ENCODE assay signal across 16 mouse cellular contexts in genomic region chr1:135760216-135760615, GRCm38 (mm10). TPM values are rescaled to one million over a fixed set of nuclear protein-coding genes. Genes with fewer than 3 reads are reported as not detected.
DNase-seq lines count a peak whose midpoint lies in the region; ATAC-seq and TF ChIP-seq lines count a peak whose summit lies in the region.
"Had no signal": no experiment of that assay in that cellular context is flagged by ENCODE, and none has a peak within 500 bp of the region (broad histone marks: within the 10 kb centered on the region; RNA-seq: fewer than 3 reads in every experiment).

No protein-coding gene starts in this region.

- H3K9me3 ChIP-seq in kidney, embryonic 16.5 days (ENCODE audit: low read length), result no peaks in the 10 kb centered on the region
- H3K9me3 ChIP-seq in ES-Bruce4 (replicated peaks; ENCODE audit: control insufficient read depth, insufficient read depth, low read length, poor library complexity, severe bottlenecking), result no peaks in the 10 kb centered on the region; the same call in 1 of the 2 replicates
- H3K9me3 ChIP-seq: forebrain, embryonic 12.5 days; G1E; limb, embryonic 10.5 days; lung, embryonic 15.5 days; megakaryocyte, embryonic 14.5 days had no signal

- H3K4me2 ChIP-seq in kidney, embryonic 16.5 days (replicated peaks; ENCODE audit: low read depth, low read length), result no peak overlapping the region
- H3K4me2 ChIP-seq: forebrain, embryonic 12.5 days; lung, embryonic 15.5 days had no signal

- no peaks in the 10 kb centered on the region for H3K36me3 ChIP-seq in kidney, embryonic 16.5 days (ENCODE audit: insufficient read depth, low read length)
- no peaks in the 10 kb centered on the region for H3K36me3 ChIP-seq in ES-Bruce4 (ENCODE audit: control insufficient read depth, insufficient read depth, low read length, poor library complexity, severe bottlenecking)
- H3K36me3 ChIP-seq: forebrain, embryonic 12.5 days; G1E; limb, embryonic 10.5 days; lung, embryonic 15.5 days had no signal

- TF ChIP-seq POLR2A in ES-Bruce4 (IDR thresholded peaks at IDR 0.05; ENCODE audit: insufficient read depth, low read length), result no peak
- TF ChIP-seq POLR2A in cortical plate, adult 2 months (IDR thresholded peaks at IDR 0.05; ENCODE audit: extremely low read depth, insufficient read depth, low read length), result no peak

- no peak overlapping the region for H3K9ac ChIP-seq in kidney, embryonic 16.5 days (replicated peaks; ENCODE audit: low read length)
- H3K9ac ChIP-seq in ES-Bruce4 (ENCODE audit: low read depth, poor library complexity, severe bottlenecking), result no peak overlapping the region
- H3K9ac ChIP-seq: forebrain, embryonic 12.5 days; lung, embryonic 15.5 days had no signal

- TF ChIP-seq CTCF in ES-Bruce4 (IDR thresholded peaks at IDR 0.05; ENCODE audit: low read depth, low read length), result no peak
- 0 out of 2 replicates have a peak, but pooled peaks have one; percentile 13 for TF ChIP-seq CTCF in cortical plate, adult 2 months (IDR thresholded peaks at IDR 0.05; ENCODE audit: extremely low read depth, insufficient read depth, low read length)

- H3K27me3 ChIP-seq in kidney, embryonic 16.5 days (ENCODE audit: insufficient read depth, low read length), result no peaks in the 10 kb centered on the region
- H3K27me3 ChIP-seq in ES-Bruce4 (ENCODE audit: control insufficient read depth, insufficient read depth, low read length, poor library complexity, severe bottlenecking), result no peaks in the 10 kb centered on the region
- H3K27me3 ChIP-seq: lung, embryonic 15.5 days had no signal

- no peak overlapping the region for H3K4me3 ChIP-seq in kidney, embryonic 16.5 days (ENCODE audit: low read length)
- H3K4me3 ChIP-seq in ES-Bruce4 (ENCODE audit: low read depth, low read length), result no peak overlapping the region
- no peak overlapping the region for H3K4me3 ChIP-seq in cortical plate, adult 2 months (ENCODE audit: insufficient read depth, low read length)
- H3K4me3 ChIP-seq: forebrain, embryonic 12.5 days; limb, embryonic 10.5 days; lung, embryonic 15.5 days; megakaryocyte, embryonic 14.5 days had no signal

- TF ChIP-seq EP300 in ES-Bruce4 (IDR thresholded peaks at IDR 0.05; ENCODE audit: insufficient read depth, low read depth, low read length), result no peak

- WGBS in kidney, embryonic 16.5 days, result 56% methylated on average over 8 of the region's 8 CpGs

- ATAC-seq in kidney, embryonic 16.5 days (ENCODE audit: low FRiP score, low TSS enrichment), result no peak
- ATAC-seq: activated CD4-positive, CD25-positive, alpha-beta regulatory T cell, adult 4 months had no signal

- DNase-seq in kidney, adult 18-20 months, result no peak
- peak; percentile 80 for DNase-seq in 3T3-L1 (ENCODE audit: low read depth, low spot score)
- DNase-seq in thymus, postnatal 10 days (ENCODE audit: low spot score in 2 of 2), result no peak
- no peak for DNase-seq in thymus, postnatal 14 days
- DNase-seq: adrenal gland, postnatal 36 days; heart, postnatal 36 days; kidney, postnatal 4 days had no signal

- H3K4me1 ChIP-seq in kidney, embryonic 16.5 days (ENCODE audit: insufficient read depth, low read length), result peaks cover 25% of the 10 kb centered on the region
- peaks cover 8% of the 10 kb centered on the region for H3K4me1 ChIP-seq in ES-Bruce4 (ENCODE audit: control insufficient read depth, insufficient read depth, low read length)
- peaks cover 3% of the 10 kb centered on the region; the same call in 1 of the 2 replicates for H3K4me1 ChIP-seq in cortical plate, adult 2 months (ENCODE audit: control insufficient read depth, insufficient read depth, low read length)

- H3K27ac ChIP-seq in kidney, embryonic 16.5 days (ENCODE audit: low read length), result peak overlapping the region; percentile 5; the same call in 1 of the 2 replicates
- peak overlapping the region; percentile 7; the same call in 1 of the 2 replicates for H3K27ac ChIP-seq in ES-Bruce4 (ENCODE audit: insufficient read depth, low read length)
- H3K27ac ChIP-seq in cortical plate, adult 2 months (ENCODE audit: insufficient read depth, low read length), result no peak overlapping the region
- H3K27ac ChIP-seq: forebrain, embryonic 12.5 days; limb, embryonic 10.5 days; lung, embryonic 15.5 days had no signal

RNA-seq across cellular contexts. Expression of gene Phlda3, which starts 5.7 kb away (rescaled TPM):
- polyA plus RNA-seq in kidney, embryonic 16.5 days (2015; fragmentation: Nextera tagmentation; extraction: Ambion mirVana), result 79.6 and 87.5 TPM in 2 replicates
- polyA plus RNA-seq in ES-Bruce4 (2011; ENCODE audit: insufficient read depth, insufficient read length, low read depth, missing spikeins), result 88.1 and 98.9 TPM in 2 replicates
- polyA plus RNA-seq in cortical plate, adult 2 months (2012; rRNA removed), result 55.8 and 57.3 TPM in 2 replicates

RNA-seq across cellular contexts. Expression of gene Tnni1, which starts 19.0 kb away (rescaled TPM):
- 21.9 and 23.5 TPM in 2 replicates for polyA plus RNA-seq in kidney, embryonic 16.5 days (2015; fragmentation: Nextera tagmentation; extraction: Ambion mirVana)
- polyA plus RNA-seq in ES-Bruce4 (2011; ENCODE audit: insufficient read depth, insufficient read length, low read depth, missing spikeins), result 0.53 and 1.0 TPM in 2 replicates
- 17.4 and 18.8 TPM in 2 replicates for polyA plus RNA-seq in cortical plate, adult 2 months (2012; rRNA removed)
- polyA plus RNA-seq: activated CD4-positive, CD25-positive, alpha-beta regulatory T cell, adult 4 months had no signal

RNA-seq across cellular contexts. Expression of gene Csrp1, which starts 40.4 kb away (rescaled TPM):
- 141 and 157 TPM in 2 replicates for polyA plus RNA-seq in kidney, embryonic 16.5 days (2015; fragmentation: Nextera tagmentation; extraction: Ambion mirVana)
- 178 and 190 TPM in 2 replicates for polyA plus RNA-seq in ES-Bruce4 (2011; ENCODE audit: insufficient read depth, insufficient read length, low read depth, missing spikeins)
- 346 and 369 TPM in 2 replicates for polyA plus RNA-seq in cortical plate, adult 2 months (2012; rRNA removed)

RNA-seq across cellular contexts. Expression of gene Lad1, which starts 58.2 kb away (rescaled TPM):
- polyA plus RNA-seq in kidney, embryonic 16.5 days (2015; fragmentation: Nextera tagmentation; extraction: Ambion mirVana), result 29.1 and 30.8 TPM in 2 replicates
- 20.5 and 25.1 TPM in 2 replicates for polyA plus RNA-seq in ES-Bruce4 (2011; ENCODE audit: insufficient read depth, insufficient read length, low read depth, missing spikeins)
- 2.9 and 3.0 TPM in 2 replicates for polyA plus RNA-seq in cortical plate, adult 2 months (2012; rRNA removed)
- polyA plus RNA-seq: G1E had no signal
